Mouse (Mus musculus) G1E (cell line): ENCODE results near the gene Nrxn3.

Source experiments
- CTCF ChIP-seq: IDR thresholded peaks from 2 replicates; pipeline ENCODE4 v1.5.1; 2012; ENCODE audit warnings: low read depth, low read length, inconsistent platforms, mixed read lengths
- GATA1 ChIP-seq: IDR thresholded peaks from 2 replicates; pipeline ENCODE4 v1.6.1; 2012; ENCODE audit warnings: borderline replicate concordance, low read length, inconsistent platforms, mixed read lengths
- GATA2 ChIP-seq: IDR thresholded peaks from 2 replicates; pipeline ENCODE4 v1.6.1; 2012; ENCODE audit warnings: low read depth, low read length, inconsistent platforms, borderline replicate concordance
- POLR2AphosphoS5 ChIP-seq: IDR thresholded peaks from 2 replicates; pipeline ENCODE4 v1.6.1; 2012; ENCODE audit warnings: low read depth, low read length, inconsistent platforms; ENCODE audit not compliant: insufficient replicate concordance
- TAL1 ChIP-seq: conservative IDR thresholded peaks from 2 replicates; pipeline ENCODE4 v1.6.1; 2012; ENCODE audit warnings: low read depth, low read length, inconsistent platforms, mixed read lengths

- no peak for TF ChIP-seq CTCF
- no peak for TF ChIP-seq GATA1
- TF ChIP-seq TAL1: no peak
- no peak for TF ChIP-seq POLR2AphosphoS5
- no peak for TF ChIP-seq GATA2
Observed at GRCm38 (mm10) chr12:89979190-89979589, 1256.5 kb downstream of the Nrxn3 start.
